Mouse (Mus musculus): Measurements from ENCODE around the gene Wdr59.

The Wdr59 gene

GRCm38 (mm10) chr8:111493176-111493575 lies 28.7 kb downstream of the Wdr59 start:
- no peak for DNase-seq (ENCODE audit: low read depth, low spot score)

GRCm38 (mm10) chr8:111492508-111492907 lies 29.4 kb downstream of the Wdr59 start:
- DNase-seq (ENCODE audit: low read depth, low spot score): no peak

- DNase-seq (ENCODE audit: low read depth, low spot score): no peak
Observed at GRCm38 (mm10) chr8:111491191-111491590, 30.7 kb downstream of the Wdr59 start.

GRCm38 (mm10) chr8:111490034-111490591 lies 31.8 kb downstream of the Wdr59 start:
- DNase-seq (ENCODE audit: low read depth, low spot score): no peak

GRCm38 (mm10) chr8:111480691-111481090 lies 41.2 kb downstream of the Wdr59 start:
- DNase-seq (ENCODE audit: low read depth, low spot score): no peak

GRCm38 (mm10) chr8:111477761-111478465 lies 44.0 kb downstream of the Wdr59 start:
- no peak for DNase-seq (ENCODE audit: low read depth, low spot score)

GRCm38 (mm10) chr8:111471526-111472081 lies 50.3 kb downstream of the Wdr59 start:
- DNase-seq (ENCODE audit: low read depth, low spot score): no peak

- DNase-seq (ENCODE audit: low read depth, low spot score): no peak
Observed at GRCm38 (mm10) chr8:111469013-111469412, 52.9 kb downstream of the Wdr59 start.

- DNase-seq (ENCODE audit: low read depth, low spot score): no peak
Observed at GRCm38 (mm10) chr8:111465341-111465740, 56.6 kb downstream of the Wdr59 start.

GRCm38 (mm10) chr8:111464526-111464925 lies 57.4 kb downstream of the Wdr59 start:
- no peak for DNase-seq (ENCODE audit: low read depth, low spot score)

- no peak for DNase-seq (ENCODE audit: low read depth, low spot score)
Observed at GRCm38 (mm10) chr8:111449671-111450070, 72.2 kb downstream of the Wdr59 start.

GRCm38 (mm10) chr8:111445960-111446660 lies 75.8 kb downstream of the Wdr59 start:
- peak; percentile 27 for DNase-seq (ENCODE audit: low read depth, low spot score)

- DNase-seq (ENCODE audit: low read depth, low spot score): no peak
Observed at GRCm38 (mm10) chr8:111445558-111445957, 76.3 kb downstream of the Wdr59 start.

- no peak for DNase-seq (ENCODE audit: low read depth, low spot score)
Observed at GRCm38 (mm10) chr8:111444245-111444644, 77.6 kb downstream of the Wdr59 start.

- peak; percentile 80 for DNase-seq (ENCODE audit: low read depth, low spot score)
Observed at GRCm38 (mm10) chr8:111439189-111439588, 82.7 kb downstream of the Wdr59 start.

- no peak for DNase-seq (ENCODE audit: low read depth, low spot score)
Observed at GRCm38 (mm10) chr8:111435071-111435828, 86.6 kb downstream of the Wdr59 start.

GRCm38 (mm10) chr8:111424646-111425045 lies 97.2 kb downstream of the Wdr59 start:
- DNase-seq (ENCODE audit: low read depth, low spot score): no peak

GRCm38 (mm10) chr8:111424181-111424580 lies 97.7 kb downstream of the Wdr59 start:
- DNase-seq (ENCODE audit: low read depth, low spot score): no peak

GRCm38 (mm10) chr8:111422614-111423013 lies 99.3 kb downstream of the Wdr59 start:
- DNase-seq (ENCODE audit: low read depth, low spot score): no peak

- no peak for DNase-seq (ENCODE audit: low read depth, low spot score)
Observed at GRCm38 (mm10) chr8:111419171-111419570, 102.7 kb downstream of the Wdr59 start.

- DNase-seq (ENCODE audit: low read depth, low spot score): no peak
Observed at GRCm38 (mm10) chr8:111418601-111419000, 103.3 kb downstream of the Wdr59 start.

GRCm38 (mm10) chr8:111417222-111417621 lies 104.7 kb downstream of the Wdr59 start:
- no peak for DNase-seq (ENCODE audit: low read depth, low spot score)

All from forelimb bud, embryonic 11.5 days (tissue).